Mouse (Mus musculus) liver, embryonic 14.5 days (tissue): ENCODE results near the gene Unc5a.

ENCODE experiments used
- CTCF ChIP-seq: IDR thresholded peaks from 2 replicates; pipeline ENCODE4 v1.5.1; 2016; ENCODE audit warnings: antibody characterized with exemption, low read depth, control low read depth
- EP300 ChIP-seq: IDR thresholded peaks from 2 replicates; pipeline ENCODE4 v1.6.1; 2016; ENCODE audit warnings: antibody characterized with exemption, low read depth

DNA sequence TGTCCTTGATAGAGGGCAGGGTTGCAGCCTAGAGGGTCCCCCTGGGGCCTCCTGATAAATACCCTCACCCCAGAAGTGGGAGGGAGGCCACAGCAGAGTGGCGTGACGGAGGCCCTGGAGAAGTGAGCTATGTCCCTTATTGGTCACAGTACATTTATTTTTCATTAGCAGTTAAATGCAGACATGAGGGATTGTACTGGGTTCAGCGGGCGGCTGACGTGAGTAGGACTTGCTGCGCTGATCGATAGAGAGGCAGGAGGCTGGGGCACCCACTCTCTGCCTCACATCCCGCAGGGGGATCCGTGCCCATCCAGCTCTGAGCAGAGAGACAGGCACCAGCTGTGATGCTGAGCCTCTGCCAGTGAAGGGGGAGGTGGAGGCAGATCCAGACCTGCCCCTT, 38.2 kb downstream of the Unc5a start:
- no peak for TF ChIP-seq CTCF
- no peak for TF ChIP-seq EP300
